Mouse (Mus musculus): ENCODE data around the gene Acss1. TPM values are rescaled to one million over a fixed set of nuclear protein-coding genes. Genes with fewer than 3 reads are reported as not detected.

The Acss1 gene
- polyA plus RNA-seq, 1 experiment from 2014 or later: 67.2 TPM

DNA sequence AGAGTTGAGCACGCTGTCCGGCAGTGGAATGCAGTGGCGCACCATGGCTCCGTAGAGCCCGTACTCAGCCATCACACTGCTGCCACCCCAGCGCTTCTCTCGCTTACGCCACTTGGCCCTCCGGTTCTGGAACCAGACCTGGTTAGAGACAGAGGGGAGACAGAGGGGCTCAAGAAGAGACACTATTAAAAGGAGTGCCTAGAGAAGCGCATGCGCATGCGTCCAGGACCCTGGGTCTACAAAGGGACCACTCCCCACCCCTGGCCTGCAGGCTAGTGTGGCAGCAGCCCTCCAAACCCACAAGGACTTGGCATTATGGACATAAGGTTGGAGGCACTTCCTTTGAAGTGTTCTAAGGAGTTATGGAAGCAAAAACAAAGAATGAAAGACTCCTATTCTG is 16.2 kb upstream of the Acss1 start:
- H3K9ac ChIP-seq (ENCODE audit: low read depth, low read length): no peak overlapping the region
- no peaks in the 10 kb centered on the region for H3K9me3 ChIP-seq (ENCODE audit: control insufficient read depth, low read length)
- H3K4me2 ChIP-seq: no peak overlapping the region
- no peak overlapping the region for H3K4me3 ChIP-seq (ENCODE audit: low read depth, low read length)
- H3K27me3 ChIP-seq (replicated peaks; ENCODE audit: control insufficient read depth, insufficient read depth, low read length): peaks cover 35% of the 10 kb centered on the region
- no peaks in the 10 kb centered on the region for H3K4me1 ChIP-seq (replicated peaks; ENCODE audit: control insufficient read depth, insufficient read depth, low read length)
- DNase-seq (ENCODE audit: low spot score) (peak; percentile 26), ATAC-seq (replicated peaks; ENCODE audit: low FRiP score) (no peak)
- no peak overlapping the region for H3K27ac ChIP-seq (ENCODE audit: low read depth, low read length)
- no peaks in the 10 kb centered on the region for H3K36me3 ChIP-seq (ENCODE audit: control insufficient read depth, insufficient read depth, low read length)
- WGBS: 79% methylated on average over 12 of the region's 12 CpGs

DNA sequence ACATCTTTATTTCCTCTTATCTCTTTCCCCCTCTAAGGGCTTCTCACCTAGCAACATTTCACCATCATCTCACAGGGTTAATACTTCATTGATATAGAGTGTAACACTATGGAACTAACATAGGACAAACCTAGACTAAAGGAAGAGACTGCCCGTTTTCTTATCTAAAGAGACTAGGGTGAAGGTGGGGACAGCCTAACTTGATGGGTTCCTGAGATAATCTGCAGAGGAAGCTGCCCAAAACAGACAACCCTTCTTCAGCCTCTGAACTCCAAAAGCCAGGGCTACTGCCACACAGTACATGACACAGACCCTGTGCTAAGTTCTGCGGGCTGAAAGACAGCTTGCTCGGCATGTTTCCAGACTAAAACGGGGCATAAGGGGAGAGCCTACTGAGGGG is 13.3 kb upstream of the Acss1 start:
- H3K9ac ChIP-seq (ENCODE audit: low read depth, low read length): no peak overlapping the region
- no peak overlapping the region for H3K4me3 ChIP-seq (ENCODE audit: low read depth, low read length)
- 41% methylated on average over 4 of the region's 4 CpGs for WGBS
- H3K27me3 ChIP-seq (replicated peaks; ENCODE audit: control insufficient read depth, insufficient read depth, low read length): peaks cover 8% of the 10 kb centered on the region
- ATAC-seq (replicated peaks; ENCODE audit: low FRiP score): peak; percentile 35; the same call in 1 of the 2 replicates
- H3K36me3 ChIP-seq (ENCODE audit: control insufficient read depth, insufficient read depth, low read length): no peaks in the 10 kb centered on the region
- no peak overlapping the region for H3K27ac ChIP-seq (ENCODE audit: low read depth, low read length)
- H3K4me2 ChIP-seq: no peak overlapping the region
- DNase-seq (ENCODE audit: low spot score): peak; percentile 27
- no peaks in the 10 kb centered on the region for H3K9me3 ChIP-seq (ENCODE audit: control insufficient read depth, low read length)
- H3K4me1 ChIP-seq (replicated peaks; ENCODE audit: control insufficient read depth, insufficient read depth, low read length): no peaks in the 10 kb centered on the region

DNA sequence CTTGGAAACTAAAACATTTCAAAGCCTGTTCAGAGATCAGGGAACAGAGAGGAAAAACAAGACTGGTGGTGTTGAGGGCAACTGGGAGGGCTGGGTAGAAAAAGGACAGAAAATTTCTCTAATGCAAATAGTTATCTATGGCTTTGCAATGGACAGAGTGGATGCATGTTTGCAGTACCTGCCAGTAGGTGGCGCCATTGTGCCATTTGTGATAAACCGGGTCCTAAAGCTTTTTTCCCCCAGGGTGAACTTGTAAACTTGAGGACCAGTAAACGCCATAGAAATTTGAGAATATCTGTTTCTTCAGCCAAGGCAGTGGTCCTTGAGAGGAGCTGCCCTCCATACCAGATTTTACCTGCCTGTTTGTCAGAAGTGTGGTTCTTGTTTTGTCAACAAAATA is 10.1 kb upstream of the Acss1 start:
- H3K4me1 ChIP-seq (replicated peaks; ENCODE audit: control insufficient read depth, insufficient read depth, low read length): no peaks in the 10 kb centered on the region

DNA sequence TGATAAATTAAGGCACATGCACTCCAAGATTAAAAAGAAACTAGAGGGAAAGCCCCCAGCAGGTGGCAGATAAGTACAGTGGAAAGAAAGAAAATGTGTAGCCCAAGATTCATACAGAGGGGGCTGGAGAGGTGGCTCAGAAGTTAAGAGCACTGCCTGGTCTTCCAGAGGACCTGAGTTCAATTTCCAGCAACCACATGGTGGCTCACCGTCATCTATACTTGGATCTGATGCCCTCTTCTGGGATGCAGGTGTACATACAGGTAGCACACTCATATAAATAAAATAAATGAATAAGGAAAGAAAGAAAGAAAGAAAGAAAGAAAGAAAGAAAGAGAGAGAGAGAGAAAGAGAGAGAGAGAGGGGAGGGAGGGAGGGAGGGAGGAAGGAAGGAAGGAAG is 7.2 kb upstream of the Acss1 start:
- WGBS: 25% methylated on average over 1 of the region's 1 CpGs
- Histone ChIP-seq H3K36me3 (ENCODE audit: control insufficient read depth, insufficient read depth, low read length) (no peaks in the 10 kb centered on the region), H3K9me3 (ENCODE audit: control insufficient read depth, low read length) (no peaks in the 10 kb centered on the region), H3K9ac (ENCODE audit: low read depth, low read length) (no peak overlapping the region), H3K27ac (ENCODE audit: low read depth, low read length) (no peak overlapping the region), H3K4me1 (replicated peaks; ENCODE audit: control insufficient read depth, insufficient read depth, low read length) (no peaks in the 10 kb centered on the region), H3K4me3 (ENCODE audit: low read depth, low read length) (no peak overlapping the region), H3K27me3 (replicated peaks; ENCODE audit: control insufficient read depth, insufficient read depth, low read length) (no peaks in the 10 kb centered on the region), H3K4me2 (no peak overlapping the region)
- no peak for DNase-seq (ENCODE audit: low spot score)
- no peak for ATAC-seq (replicated peaks; ENCODE audit: low FRiP score)

More for the DNA sequence above, 10.1 kb upstream of the Acss1 start:
- Histone ChIP-seq H3K36me3 (ENCODE audit: control insufficient read depth, insufficient read depth, low read length) (no peaks in the 10 kb centered on the region), H3K9ac (ENCODE audit: low read depth, low read length) (no peak overlapping the region), H3K9me3 (ENCODE audit: control insufficient read depth, low read length) (no peaks in the 10 kb centered on the region), H3K27ac (ENCODE audit: low read depth, low read length) (no peak overlapping the region), H3K27me3 (replicated peaks; ENCODE audit: control insufficient read depth, insufficient read depth, low read length) (no peaks in the 10 kb centered on the region), H3K4me3 (ENCODE audit: low read depth, low read length) (no peak overlapping the region), H3K4me2 (no peak overlapping the region)
- ATAC-seq (replicated peaks; ENCODE audit: low FRiP score) (0 out of 2 replicates have a peak, but pooled peaks have one; percentile 13), DNase-seq (ENCODE audit: low spot score) (no peak)
- 2% methylated on average over 3 of the region's 3 CpGs for WGBS

DNA sequence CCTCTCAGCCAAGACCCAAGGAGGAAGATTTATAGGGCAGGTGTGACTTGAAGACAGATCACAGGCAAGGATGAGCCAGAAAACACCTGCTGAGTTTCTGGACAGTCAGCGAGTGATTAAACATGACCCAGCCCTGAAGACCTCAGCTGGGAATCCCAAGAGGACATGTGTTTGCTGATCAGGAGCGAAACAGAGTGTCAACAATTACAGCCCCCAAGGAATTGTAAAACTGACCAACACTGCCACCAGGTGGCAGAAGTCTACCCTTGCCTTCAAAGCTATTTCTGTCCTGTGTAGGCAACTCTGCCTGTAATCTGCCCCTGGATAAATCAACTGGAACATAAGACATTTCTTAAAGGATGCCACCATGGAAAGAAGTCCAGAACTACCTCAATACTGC is 6.6 kb upstream of the Acss1 start:
- WGBS: 8% methylated on average over 2 of the region's 2 CpGs
- no peak overlapping the region for H3K27ac ChIP-seq (ENCODE audit: low read depth, low read length)
- peak; percentile 70 for ATAC-seq (replicated peaks; ENCODE audit: low FRiP score)

DNA sequence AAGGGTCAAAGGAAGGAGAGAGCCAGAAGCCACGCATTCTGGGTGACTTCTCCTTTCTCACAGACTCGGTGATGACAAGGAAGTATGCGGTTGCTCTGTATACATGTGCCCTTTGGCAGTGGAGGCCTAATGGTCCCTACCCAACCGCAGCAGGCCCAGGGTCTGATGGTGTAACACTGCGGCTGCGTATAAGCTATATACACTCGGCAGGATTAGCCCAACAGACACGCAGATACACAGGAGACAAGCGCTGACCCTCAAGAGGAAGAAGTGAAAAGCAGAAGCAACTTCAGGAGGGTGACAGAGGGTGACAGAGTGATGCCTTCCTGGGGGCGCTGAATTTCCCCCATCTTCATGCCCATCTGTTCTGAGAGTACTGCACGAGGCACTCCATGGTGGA is 5.6 kb upstream of the Acss1 start:
- no peak overlapping the region for H3K4me2 ChIP-seq
- WGBS: 50% methylated on average over 11 of the region's 11 CpGs
- H3K9ac ChIP-seq (ENCODE audit: low read depth, low read length): no peak overlapping the region
- DNase-seq (ENCODE audit: low spot score) (no peak), ATAC-seq (replicated peaks; ENCODE audit: low FRiP score) (peak; percentile 8; the same call in 1 of the 2 replicates)
- H3K27me3 ChIP-seq (replicated peaks; ENCODE audit: control insufficient read depth, insufficient read depth, low read length): no peaks in the 10 kb centered on the region
- no peaks in the 10 kb centered on the region for H3K9me3 ChIP-seq (ENCODE audit: control insufficient read depth, low read length)
- no peak overlapping the region for H3K27ac ChIP-seq (ENCODE audit: low read depth, low read length)
- peaks cover 9% of the 10 kb centered on the region; the same call in 1 of the 2 replicates for H3K4me1 ChIP-seq (replicated peaks; ENCODE audit: control insufficient read depth, insufficient read depth, low read length)
- H3K36me3 ChIP-seq (ENCODE audit: control insufficient read depth, insufficient read depth, low read length): no peaks in the 10 kb centered on the region
- H3K4me3 ChIP-seq (ENCODE audit: low read depth, low read length): no peak overlapping the region

More for the DNA sequence above, 6.6 kb upstream of the Acss1 start:
- H3K9ac ChIP-seq (ENCODE audit: low read depth, low read length): no peak overlapping the region
- H3K4me1 ChIP-seq (replicated peaks; ENCODE audit: control insufficient read depth, insufficient read depth, low read length): no peaks in the 10 kb centered on the region
- no peak for DNase-seq (ENCODE audit: low spot score)
- H3K4me3 ChIP-seq (ENCODE audit: low read depth, low read length): no peak overlapping the region
- H3K36me3 ChIP-seq (ENCODE audit: control insufficient read depth, insufficient read depth, low read length): no peaks in the 10 kb centered on the region
- H3K27me3 ChIP-seq (replicated peaks; ENCODE audit: control insufficient read depth, insufficient read depth, low read length): no peaks in the 10 kb centered on the region
- H3K9me3 ChIP-seq (ENCODE audit: control insufficient read depth, low read length): no peaks in the 10 kb centered on the region
- no peak overlapping the region for H3K4me2 ChIP-seq

DNA sequence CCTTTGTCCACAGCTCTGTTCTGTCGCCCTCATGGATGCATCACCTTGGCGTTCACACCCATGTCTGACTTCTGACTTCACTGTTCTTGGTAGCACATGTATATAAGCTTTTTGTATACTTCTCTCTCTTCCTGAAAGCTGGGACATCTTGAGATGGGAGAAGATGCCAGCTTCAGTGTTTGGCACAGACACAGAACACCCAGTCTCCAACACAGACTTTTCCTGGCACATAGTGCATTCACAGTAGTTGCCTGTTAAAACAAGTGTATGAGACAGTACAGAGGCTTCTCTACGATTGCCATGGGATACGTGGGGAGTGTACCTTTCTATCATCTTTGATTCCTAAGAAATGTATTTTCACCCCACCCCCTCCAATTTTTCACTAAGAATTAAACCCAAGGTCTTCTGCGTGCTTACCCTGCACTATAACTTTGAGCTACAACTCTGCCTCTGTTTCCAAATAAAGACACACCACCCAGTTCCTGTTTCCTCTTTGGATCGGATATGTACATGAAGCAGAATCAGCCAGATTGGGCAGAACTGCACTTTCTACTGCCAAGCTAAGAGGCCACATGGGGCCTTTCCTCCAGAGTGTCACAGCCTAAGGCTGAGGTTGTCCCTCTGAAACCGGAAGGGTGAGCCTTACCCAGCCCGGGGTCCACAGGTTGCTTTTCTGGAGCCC is 3.5 kb upstream of the Acss1 start:
- Histone ChIP-seq H3K36me3 (ENCODE audit: control insufficient read depth, insufficient read depth, low read length) (no peaks in the 10 kb centered on the region), H3K9me3 (ENCODE audit: control insufficient read depth, low read length) (no peaks in the 10 kb centered on the region), H3K9ac (ENCODE audit: low read depth, low read length) (no peak overlapping the region), H3K27ac (ENCODE audit: low read depth, low read length) (no peak overlapping the region), H3K4me1 (replicated peaks; ENCODE audit: control insufficient read depth, insufficient read depth, low read length) (peaks cover 18% of the 10 kb centered on the region), H3K4me3 (ENCODE audit: low read depth, low read length) (no peak overlapping the region), H3K4me2 (no peak overlapping the region), H3K27me3 (replicated peaks; ENCODE audit: control insufficient read depth, insufficient read depth, low read length) (no peaks in the 10 kb centered on the region)
- 71% methylated on average over 8 of the region's 8 CpGs for WGBS
- DNase-seq (ENCODE audit: low spot score) (no peak), ATAC-seq (replicated peaks; ENCODE audit: low FRiP score) (no peak)

DNA sequence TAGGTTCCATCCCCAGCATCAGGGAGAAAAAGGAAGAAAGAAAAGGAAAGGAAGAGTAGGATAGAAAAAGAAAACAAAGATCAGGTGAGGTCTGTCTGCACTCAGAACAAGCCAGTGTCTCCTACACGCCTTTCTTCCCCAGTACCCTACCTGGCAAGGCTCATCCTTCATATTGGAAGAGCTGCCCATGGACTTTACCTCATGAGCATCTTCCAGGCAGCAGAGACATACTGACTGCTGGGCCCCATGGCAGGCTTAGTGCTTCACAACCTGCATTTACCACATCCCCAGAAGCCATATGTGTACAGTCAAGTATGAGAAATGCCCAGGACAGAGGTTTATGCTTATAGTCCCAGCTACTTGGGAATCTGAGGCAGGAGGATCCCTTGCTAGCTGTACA is 2.6 kb upstream of the Acss1 start:
- 86% methylated on average over 1 of the region's 1 CpGs for WGBS
- H3K9ac ChIP-seq (ENCODE audit: low read depth, low read length): no peak overlapping the region
- H3K36me3 ChIP-seq (ENCODE audit: control insufficient read depth, insufficient read depth, low read length): no peaks in the 10 kb centered on the region
- ATAC-seq (replicated peaks; ENCODE audit: low FRiP score) (no peak), DNase-seq (ENCODE audit: low spot score) (no peak)
- no peaks in the 10 kb centered on the region for H3K27me3 ChIP-seq (replicated peaks; ENCODE audit: control insufficient read depth, insufficient read depth, low read length)
- H3K4me2 ChIP-seq: no peak overlapping the region
- no peak overlapping the region for H3K27ac ChIP-seq (ENCODE audit: low read depth, low read length)
- no peaks in the 10 kb centered on the region for H3K9me3 ChIP-seq (ENCODE audit: control insufficient read depth, low read length)
- H3K4me1 ChIP-seq (replicated peaks; ENCODE audit: control insufficient read depth, insufficient read depth, low read length): peaks cover 18% of the 10 kb centered on the region
- H3K4me3 ChIP-seq (ENCODE audit: low read depth, low read length): no peak overlapping the region

DNA sequence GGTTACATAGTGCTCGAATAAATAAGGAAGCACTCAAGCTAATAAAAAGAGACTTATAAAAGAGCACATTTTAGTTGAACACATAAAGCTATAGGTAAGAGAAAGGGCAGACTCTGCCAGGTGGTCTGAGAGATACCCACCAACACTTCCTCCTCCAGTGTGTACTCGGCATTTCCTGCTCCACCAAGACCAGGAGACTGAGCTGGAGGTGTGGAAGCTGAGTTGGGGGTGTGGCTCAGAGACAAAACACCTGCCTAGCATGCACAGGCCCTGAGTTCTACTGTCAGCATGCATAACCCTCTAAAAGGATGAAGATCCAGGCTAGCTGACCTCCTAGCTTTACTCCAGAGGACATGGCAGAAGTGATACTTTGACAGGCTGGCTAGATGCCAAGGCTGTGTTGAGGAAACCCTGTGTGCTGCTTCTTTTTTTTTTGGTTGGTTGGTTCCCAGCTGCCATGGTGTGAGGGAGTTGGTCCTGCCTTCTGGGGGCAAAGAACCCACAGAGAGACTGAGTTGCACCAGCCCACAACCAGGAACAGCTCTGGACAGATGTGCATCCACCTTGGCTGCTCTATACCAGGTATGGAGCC is 1.2 kb upstream of the Acss1 start:
- Histone ChIP-seq H3K4me3 (ENCODE audit: low read depth, low read length) (no peak overlapping the region), H3K36me3 (ENCODE audit: control insufficient read depth, insufficient read depth, low read length) (no peaks in the 10 kb centered on the region), H3K27me3 (replicated peaks; ENCODE audit: control insufficient read depth, insufficient read depth, low read length) (no peaks in the 10 kb centered on the region), H3K4me2 (no peak overlapping the region), H3K27ac (ENCODE audit: low read depth, low read length) (no peak overlapping the region), H3K4me1 (replicated peaks; ENCODE audit: control insufficient read depth, insufficient read depth, low read length) (peaks cover 30% of the 10 kb centered on the region), H3K9me3 (ENCODE audit: control insufficient read depth, low read length) (no peaks in the 10 kb centered on the region), H3K9ac (ENCODE audit: low read depth, low read length) (no peak overlapping the region)
- DNase-seq (ENCODE audit: low spot score) (no peak), ATAC-seq (replicated peaks; ENCODE audit: low FRiP score) (no peak)
- 52% methylated on average over 2 of the region's 2 CpGs for WGBS

Data from liver, embryonic 11.5 days (tissue).